ENCODE assay signal across 8 mouse cellular contexts in the genomic region with DNA sequence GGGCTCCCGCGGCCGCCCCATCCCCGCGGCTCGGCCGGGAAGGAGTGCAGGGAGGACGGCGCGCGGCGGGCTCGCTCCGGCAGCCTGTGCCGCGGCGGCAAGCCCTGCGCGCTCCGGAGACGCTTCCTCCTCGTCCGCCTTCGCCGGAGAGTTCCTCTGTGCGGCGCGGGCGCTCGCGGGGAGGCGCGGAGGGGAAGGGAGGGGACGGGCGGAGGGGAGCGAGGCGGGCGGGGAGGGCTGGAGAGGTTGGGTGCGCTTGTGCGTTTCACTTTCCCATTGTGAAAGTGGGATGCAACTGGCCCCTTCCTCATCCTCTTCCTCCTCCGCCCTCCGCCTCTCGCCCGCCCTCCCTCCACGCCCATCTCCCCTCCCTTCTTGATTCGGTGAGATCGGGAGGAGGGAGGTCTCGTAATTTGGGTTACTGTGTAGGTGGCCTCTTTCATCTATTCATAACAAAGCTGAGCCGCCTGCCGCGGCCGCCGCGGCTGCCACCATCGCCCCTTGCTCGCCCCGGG. TPM values are rescaled to one million over a fixed set of nuclear protein-coding genes. Genes with fewer than 3 reads are reported as not detected.
DNase-seq lines count a peak whose midpoint lies in the region; ATAC-seq and TF ChIP-seq lines count a peak whose summit lies in the region.

A gene (minus strand): TSS at position 145 of the 515 bp plus-strand sequence.

- no peaks in the 10 kb centered on the region for H3K36me3 ChIP-seq in heart, adult 2 months (ENCODE audit: control insufficient read depth, insufficient read depth, low read length)
- no peaks in the 10 kb centered on the region for H3K36me3 ChIP-seq in kidney, embryonic 16.5 days (ENCODE audit: insufficient read depth, low read length)
- H3K36me3 ChIP-seq in liver, embryonic 11.5 days (ENCODE audit: control insufficient read depth, insufficient read depth, low read length): no peaks in the 10 kb centered on the region
- no peaks in the 10 kb centered on the region for H3K36me3 ChIP-seq in midbrain, postnatal 0 days (ENCODE audit: insufficient read depth, low read length)

- peak; percentile 49 for ATAC-seq in kidney, embryonic 16.5 days (ENCODE audit: low FRiP score, low TSS enrichment)
- peak; percentile 52 for ATAC-seq in liver, embryonic 11.5 days (replicated peaks; ENCODE audit: low FRiP score)
- peak; percentile 62 for ATAC-seq in midbrain, postnatal 0 days (ENCODE audit: low FRiP score)

- no peak for TF ChIP-seq EP300 in heart, adult 2 months (IDR thresholded peaks at IDR 0.05; ENCODE audit: insufficient read depth, low read depth, low read length)

- TF ChIP-seq CTCF in cortical plate, adult 2 months (IDR thresholded peaks at IDR 0.05; ENCODE audit: extremely low read depth, insufficient read depth, low read length): no peak
- TF ChIP-seq CTCF in heart, adult 2 months (IDR thresholded peaks at IDR 0.05): no peak
- TF ChIP-seq CTCF in midbrain, postnatal 0 days (IDR thresholded peaks at IDR 0.05): no peak

- WGBS in heart, adult 2 months: 1% methylated on average over 52 of the region's 57 CpGs
- WGBS in kidney, embryonic 16.5 days: under 1% methylated on average over 24 of the region's 57 CpGs
- WGBS in liver, embryonic 11.5 days: under 1% methylated on average over 41 of the region's 57 CpGs
- WGBS in midbrain, postnatal 0 days: under 1% methylated on average over 17 of the region's 57 CpGs

- peak within 1 kb of the TSS; percentile 54 for H3K9ac ChIP-seq in heart, adult 2 months (ENCODE audit: low read depth, low read length)
- H3K9ac ChIP-seq in kidney, embryonic 16.5 days (replicated peaks; ENCODE audit: low read length): peak within 1 kb of the TSS; percentile 74
- peak within 1 kb of the TSS; percentile 82 for H3K9ac ChIP-seq in liver, embryonic 11.5 days (ENCODE audit: low read depth, low read length)
- peak within 1 kb of the TSS; percentile 94 for H3K9ac ChIP-seq in midbrain, postnatal 0 days (replicated peaks; ENCODE audit: low read length, poor library complexity, severe bottlenecking)

- peaks cover 25% of the 10 kb centered on the region for H3K27me3 ChIP-seq in heart, adult 2 months (ENCODE audit: control insufficient read depth, insufficient read depth, low read length)
- peaks cover 41% of the 10 kb centered on the region for H3K27me3 ChIP-seq in kidney, embryonic 16.5 days (ENCODE audit: insufficient read depth, low read length)
- H3K27me3 ChIP-seq in liver, embryonic 11.5 days (replicated peaks; ENCODE audit: control insufficient read depth, insufficient read depth, low read length): peaks cover 25% of the 10 kb centered on the region
- no peaks in the 10 kb centered on the region for H3K27me3 ChIP-seq in midbrain, postnatal 0 days (ENCODE audit: insufficient read depth, low read length)

- DNase-seq in heart, adult 11 months: peak; percentile 97
- DNase-seq in heart, postnatal 25 days (ENCODE audit: low spot score): no peak
- peak; percentile 71 for DNase-seq in heart, adult 2 months
- peak; percentile 74 for DNase-seq in liver, embryonic 11.5 days (ENCODE audit: low spot score)
- peak; percentile 80 for DNase-seq in midbrain, postnatal 0 days (ENCODE audit: low spot score)
- DNase-seq in spleen, postnatal 4 days (ENCODE audit: low spot score in 2 of 2): peak; percentile 63 to 85

- H3K4me2 ChIP-seq in kidney, embryonic 16.5 days (replicated peaks; ENCODE audit: low read depth, low read length): peak within 1 kb of the TSS; percentile 99
- H3K4me2 ChIP-seq in liver, embryonic 11.5 days: peak within 1 kb of the TSS; percentile 94
- peak within 1 kb of the TSS; percentile 77 for H3K4me2 ChIP-seq in midbrain, postnatal 0 days (ENCODE audit: low read depth, low read length, poor library complexity, severe bottlenecking)

- no peaks in the 10 kb centered on the region for H3K9me3 ChIP-seq in kidney, embryonic 16.5 days (ENCODE audit: low read length)
- no peaks in the 10 kb centered on the region for H3K9me3 ChIP-seq in liver, embryonic 11.5 days (ENCODE audit: control insufficient read depth, low read length)
- no peaks in the 10 kb centered on the region for H3K9me3 ChIP-seq in midbrain, postnatal 0 days (ENCODE audit: low read length)

- H3K4me3 ChIP-seq in cortical plate, adult 2 months (ENCODE audit: insufficient read depth, low read length): peak within 1 kb of the TSS; percentile 95
- peak within 1 kb of the TSS; percentile 60 for H3K4me3 ChIP-seq in heart, adult 2 months
- H3K4me3 ChIP-seq in kidney, embryonic 16.5 days (ENCODE audit: low read length): peak within 1 kb of the TSS; percentile 76
- H3K4me3 ChIP-seq in liver, embryonic 11.5 days (ENCODE audit: low read depth, low read length): peak within 1 kb of the TSS; percentile 84
- peak within 1 kb of the TSS; percentile 92 for H3K4me3 ChIP-seq in midbrain, postnatal 0 days (ENCODE audit: low read depth, low read length)

- no peaks in the 10 kb centered on the region for H3K79me2 ChIP-seq in heart, adult 2 months (replicated peaks; ENCODE audit: control insufficient read depth, insufficient read depth, low read length)

- peaks cover 2% of the 10 kb centered on the region; the same call in 1 of the 2 replicates for H3K4me1 ChIP-seq in cortical plate, adult 2 months (ENCODE audit: control insufficient read depth, insufficient read depth, low read length)
- H3K4me1 ChIP-seq in heart, adult 2 months (ENCODE audit: control insufficient read depth, insufficient read depth, low read length): no peaks in the 10 kb centered on the region
- peaks cover 26% of the 10 kb centered on the region for H3K4me1 ChIP-seq in kidney, embryonic 16.5 days (ENCODE audit: insufficient read depth, low read length)
- H3K4me1 ChIP-seq in liver, embryonic 11.5 days (replicated peaks; ENCODE audit: control insufficient read depth, insufficient read depth, low read length): peaks cover 33% of the 10 kb centered on the region
- peaks cover 10% of the 10 kb centered on the region; the same call in 1 of the 2 replicates for H3K4me1 ChIP-seq in midbrain, postnatal 0 days (ENCODE audit: insufficient read depth, low read length)

- intact Hi-C loops in heart, postnatal 25 days (cut with DNase I): loop anchor here (10.0 kb wide), 1 partner anchor 140 kb away; no protein-coding TSS in a partner anchor
- intact Hi-C loops in heart, adult 2 months (cut with DNase I): loop anchor here (10.0 kb wide), 1 partner anchor 120 kb away; no protein-coding TSS in a partner anchor

- TF ChIP-seq POLR2A in cortical plate, adult 2 months (IDR thresholded peaks at IDR 0.05; ENCODE audit: extremely low read depth, insufficient read depth, low read length): no peak
- TF ChIP-seq POLR2A in heart, adult 2 months (IDR thresholded peaks at IDR 0.05; ENCODE audit: insufficient read depth, low read depth, low read length): no peak

- H3K27ac ChIP-seq in cortical plate, adult 2 months (ENCODE audit: insufficient read depth, low read length): peak within 1 kb of the TSS; percentile 81
- H3K27ac ChIP-seq in heart, adult 2 months: no peak within 1 kb of the TSS
- no peak within 1 kb of the TSS for H3K27ac ChIP-seq in kidney, embryonic 16.5 days (ENCODE audit: low read length)
- peak within 1 kb of the TSS; percentile 49; the same call in 1 of the 2 replicates for H3K27ac ChIP-seq in liver, embryonic 11.5 days (ENCODE audit: low read depth, low read length)
- peak within 1 kb of the TSS; percentile 92 for H3K27ac ChIP-seq in midbrain, postnatal 0 days (ENCODE audit: low read depth, low read length)

RNA-seq across cellular contexts. Expression of the gene that starts here (rescaled TPM):
- total RNA-seq in heart, postnatal 25 days (2021): 1 to 10 TPM; 2.0 to 2.6 TPM
- 13.6 and 14.0 TPM in 2 replicates for polyA plus RNA-seq in cortical plate, adult 2 months (2012; rRNA removed)
- total RNA-seq in heart, adult 2 months (2021): 1 to 10 TPM; 2.0 to 2.3 TPM
- 0.84 and 1.3 TPM in 2 replicates for polyA plus RNA-seq in heart, adult 2 months (2012; rRNA removed)
- polyA plus RNA-seq in kidney, embryonic 16.5 days (2015; fragmentation: Nextera tagmentation; extraction: Ambion mirVana): 0.95 and 1.1 TPM in 2 replicates
- 5.3 and 6.0 TPM in 2 replicates for polyA plus RNA-seq in liver, embryonic 11.5 days (2014; fragmentation: Nextera tagmentation; extraction: Ambion mirVana)
- total RNA-seq in midbrain, postnatal 0 days (2014; rRNA removed): 78.5 and 79.5 TPM in 2 replicates
- polyA plus RNA-seq in midbrain, postnatal 0 days (2015; fragmentation: Nextera tagmentation; extraction: Ambion mirVana): 11.2 and 12.9 TPM in 2 replicates

Comparison
In these comparisons a context has a peak if more than half of its experiments do, and no peak if none do; other contexts are left out.
1. RNA of the gene that starts here (total RNA-seq): 78.5 to 79.5 TPM in midbrain, postnatal 0 days; 2.0 to 2.6 TPM in heart, postnatal 25 days and 2.0 to 2.3 TPM in heart, adult 2 months; every median in the first group is over 10 times any median in the second.
2. H3K27ac ChIP-seq: peak in cortical plate, adult 2 months (single experiment), liver, embryonic 11.5 days (single experiment) and midbrain, postnatal 0 days (single experiment); none in heart, adult 2 months (single experiment) and kidney, embryonic 16.5 days (single experiment).
3. Peak in every context shown above with its lines, with median percentiles within 50 percentile points of each other: H3K4me3 ChIP-seq, H3K9ac ChIP-seq, ATAC-seq and H3K4me2 ChIP-seq.